Mouse (Mus musculus): ENCODE measurements at regions not wholly inside any gene's neighbourhood (a gene's known extent, or its start where the extent isn't known, plus 50 kb on each side); places are given as distances from the start of the nearest gene placed in this dataset.

- no peaks in the 10 kb centered on the region; the same call in 1 of the 2 replicates for H3K4me1 ChIP-seq (ENCODE audit: insufficient read depth)
- no peak for DNase-seq
- no peak overlapping the region for H3K4me3 ChIP-seq (ENCODE audit: low read depth, low read length)
- no peak for ATAC-seq
- no peak overlapping the region for H3K4me2 ChIP-seq (ENCODE audit: low read depth, low read length)
- H3K9ac ChIP-seq (replicated peaks): no peak overlapping the region
- no peak overlapping the region for H3K27ac ChIP-seq (ENCODE audit: low read depth)
- H3K27me3 ChIP-seq (ENCODE audit: insufficient read depth, low read length): no peaks in the 10 kb centered on the region
- TF ChIP-seq CTCF (IDR thresholded peaks at IDR 0.05; ENCODE audit: low read depth): no peak
- TF ChIP-seq EP300 (IDR thresholded peaks at IDR 0.05; ENCODE audit: low read depth): no peak
- no peaks in the 10 kb centered on the region for H3K36me3 ChIP-seq (replicated peaks; ENCODE audit: insufficient read depth, low read length)
- H3K9me3 ChIP-seq (ENCODE audit: low read length): no peaks in the 10 kb centered on the region
- 62% methylated on average over 5 of the region's 5 CpGs for WGBS (ENCODE audit: insufficient replicate concordance)
These were observed 92.4 kb upstream of the Spdye4c start for GRCm38 (mm10) chr2:128498611-128499010.

DNA sequence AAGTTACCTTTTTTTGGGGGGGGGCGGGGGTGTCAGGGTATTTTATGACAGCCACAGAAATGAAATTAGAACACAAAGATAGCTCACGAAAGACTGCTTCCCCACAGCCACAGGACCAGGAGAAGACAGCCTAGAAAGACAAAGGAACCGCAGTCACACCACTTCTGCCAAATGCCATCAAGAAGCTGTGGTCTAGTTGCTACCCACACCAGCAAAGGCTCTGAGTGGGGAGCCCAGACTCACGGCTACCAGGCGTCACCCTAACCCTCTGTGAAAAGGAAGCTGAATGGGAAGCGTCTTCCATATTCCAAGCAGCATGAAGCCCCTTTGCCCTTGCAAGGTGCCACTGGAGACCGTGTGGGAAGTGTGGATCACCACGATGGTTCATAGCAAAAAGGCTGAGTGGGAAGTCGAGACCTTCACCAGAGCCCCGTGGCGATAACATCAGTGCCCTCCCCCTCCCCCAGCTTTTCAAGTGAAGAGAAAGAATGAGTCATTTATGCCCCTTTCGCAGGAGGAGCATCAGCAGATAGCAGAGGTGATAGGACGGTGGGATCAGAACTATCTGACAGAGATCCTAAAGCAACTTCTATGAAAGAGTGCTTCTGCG is 91.3 kb upstream of the Spdye4c start:
- Histone ChIP-seq H3K9ac (replicated peaks) (no peak overlapping the region), H3K27me3 (ENCODE audit: insufficient read depth, low read length) (no peaks in the 10 kb centered on the region), H3K36me3 (replicated peaks; ENCODE audit: insufficient read depth, low read length) (no peaks in the 10 kb centered on the region), H3K9me3 (ENCODE audit: low read length) (no peaks in the 10 kb centered on the region), H3K4me1 (ENCODE audit: insufficient read depth) (no peaks in the 10 kb centered on the region; the same call in 1 of the 2 replicates), H3K4me2 (ENCODE audit: low read depth, low read length) (no peak overlapping the region), H3K4me3 (ENCODE audit: low read depth, low read length) (no peak overlapping the region), H3K27ac (ENCODE audit: low read depth) (no peak overlapping the region)
- ATAC-seq: no peak
- no peak for TF ChIP-seq EP300 (IDR thresholded peaks at IDR 0.05; ENCODE audit: low read depth)
- no peak for TF ChIP-seq CTCF (IDR thresholded peaks at IDR 0.05; ENCODE audit: low read depth)
- WGBS (ENCODE audit: insufficient replicate concordance): 68% methylated on average over 14 of the region's 14 CpGs
- no peak for DNase-seq

GRCm38 (mm10) chr2:128502676-128503075 is 88.3 kb upstream of the Spdye4c start:
- ATAC-seq (no peak), DNase-seq (no peak)
- H3K4me2 ChIP-seq (ENCODE audit: low read depth, low read length): no peak overlapping the region
- 63% methylated on average over 4 of the region's 4 CpGs for WGBS (ENCODE audit: insufficient replicate concordance)
- no peak overlapping the region for H3K9ac ChIP-seq (replicated peaks)
- TF ChIP-seq CTCF (IDR thresholded peaks at IDR 0.05; ENCODE audit: low read depth): no peak
- TF ChIP-seq EP300 (IDR thresholded peaks at IDR 0.05; ENCODE audit: low read depth): no peak
- no peak overlapping the region for H3K27ac ChIP-seq (ENCODE audit: low read depth)
- H3K4me1 ChIP-seq (ENCODE audit: insufficient read depth): no peaks in the 10 kb centered on the region; the same call in 1 of the 2 replicates
- no peaks in the 10 kb centered on the region for H3K27me3 ChIP-seq (ENCODE audit: insufficient read depth, low read length)
- H3K36me3 ChIP-seq (replicated peaks; ENCODE audit: insufficient read depth, low read length): no peaks in the 10 kb centered on the region
- H3K9me3 ChIP-seq (ENCODE audit: low read length): no peaks in the 10 kb centered on the region
- no peak overlapping the region for H3K4me3 ChIP-seq (ENCODE audit: low read depth, low read length)

GRCm38 (mm10) chr2:128503136-128503935 is 87.7 kb upstream of the Spdye4c start:
- H3K4me2 ChIP-seq (ENCODE audit: low read depth, low read length): no peak overlapping the region
- no peak overlapping the region for H3K27ac ChIP-seq (ENCODE audit: low read depth)
- H3K36me3 ChIP-seq (replicated peaks; ENCODE audit: insufficient read depth, low read length): no peaks in the 10 kb centered on the region
- no peak for ATAC-seq
- WGBS (ENCODE audit: insufficient replicate concordance): 71% methylated on average over 2 of the region's 2 CpGs
- no peak overlapping the region for H3K4me3 ChIP-seq (ENCODE audit: low read depth, low read length)
- H3K27me3 ChIP-seq (ENCODE audit: insufficient read depth, low read length): no peaks in the 10 kb centered on the region
- H3K9ac ChIP-seq (replicated peaks): no peak overlapping the region
- no peaks in the 10 kb centered on the region for H3K9me3 ChIP-seq (ENCODE audit: low read length)
- TF ChIP-seq EP300 (IDR thresholded peaks at IDR 0.05; ENCODE audit: low read depth): no peak
- TF ChIP-seq CTCF (IDR thresholded peaks at IDR 0.05; ENCODE audit: low read depth): no peak
- H3K4me1 ChIP-seq (ENCODE audit: insufficient read depth): no peaks in the 10 kb centered on the region; the same call in 1 of the 2 replicates
- DNase-seq: no peak

- Histone ChIP-seq H3K4me2 (ENCODE audit: low read depth, low read length) (no peak overlapping the region), H3K27me3 (ENCODE audit: insufficient read depth, low read length) (no peaks in the 10 kb centered on the region), H3K4me1 (ENCODE audit: insufficient read depth) (peaks cover 3% of the 10 kb centered on the region), H3K4me3 (ENCODE audit: low read depth, low read length) (no peak overlapping the region), H3K27ac (ENCODE audit: low read depth) (no peak overlapping the region), H3K9ac (replicated peaks) (no peak overlapping the region), H3K36me3 (replicated peaks; ENCODE audit: insufficient read depth, low read length) (no peaks in the 10 kb centered on the region), H3K9me3 (ENCODE audit: low read length) (no peaks in the 10 kb centered on the region)
- no peak for TF ChIP-seq CTCF (IDR thresholded peaks at IDR 0.05; ENCODE audit: low read depth)
- no peak for TF ChIP-seq EP300 (IDR thresholded peaks at IDR 0.05; ENCODE audit: low read depth)
- DNase-seq: no peak
- 43% methylated on average over 11 of the region's 11 CpGs for WGBS (ENCODE audit: insufficient replicate concordance)
- no peak for ATAC-seq
These were observed 83.3 kb upstream of the Spdye4c start for GRCm38 (mm10) chr2:128507591-128508243.

DNA sequence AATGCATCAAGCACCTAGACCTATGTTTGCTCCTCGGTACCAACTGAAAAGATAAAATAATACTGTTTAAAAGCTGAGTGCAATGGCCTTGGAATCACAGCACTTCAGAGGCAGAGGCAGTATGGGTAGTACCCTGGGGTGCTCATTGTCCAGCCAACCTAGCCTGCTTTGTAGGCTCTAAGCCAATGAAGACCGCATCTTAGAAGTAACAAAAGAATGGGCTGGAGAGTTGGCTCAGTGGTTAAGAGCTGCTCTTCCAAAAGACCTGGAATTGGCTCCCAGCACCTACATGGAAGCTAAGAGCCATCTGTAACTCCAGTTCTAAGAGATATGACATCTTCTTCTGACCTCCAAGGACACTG is 82.8 kb upstream of the Spdye4c start:
- DNase-seq (no peak), ATAC-seq (no peak)
- 74% methylated on average over 2 of the region's 2 CpGs for WGBS (ENCODE audit: insufficient replicate concordance)
- no peak overlapping the region for H3K27ac ChIP-seq (ENCODE audit: low read depth)
- H3K36me3 ChIP-seq (replicated peaks; ENCODE audit: insufficient read depth, low read length): no peaks in the 10 kb centered on the region
- peaks cover 8% of the 10 kb centered on the region for H3K4me1 ChIP-seq (ENCODE audit: insufficient read depth)
- H3K4me2 ChIP-seq (ENCODE audit: low read depth, low read length): no peak overlapping the region
- TF ChIP-seq CTCF (IDR thresholded peaks at IDR 0.05; ENCODE audit: low read depth): no peak
- no peaks in the 10 kb centered on the region for H3K27me3 ChIP-seq (ENCODE audit: insufficient read depth, low read length)
- H3K9ac ChIP-seq (replicated peaks): no peak overlapping the region
- no peak overlapping the region for H3K4me3 ChIP-seq (ENCODE audit: low read depth, low read length)
- no peaks in the 10 kb centered on the region for H3K9me3 ChIP-seq (ENCODE audit: low read length)
